Mouse (Mus musculus) midbrain, embryonic 16.5 days (tissue): ENCODE data around the gene Brpf1. TPM values are rescaled to one million over a fixed set of nuclear protein-coding genes. Genes with fewer than 3 reads are reported as not detected.
A peak's percentile ranks its signal among the peaks of the same experiment; 100 is the strongest.
"Not testable (repeated sequence)": the region's sequence is repeated elsewhere in the genome, so short reads cannot be mapped to it uniquely, and the experiment has no call there.

Source experiments
- ATAC-seq: fragments of 200-750 bp; cut with Nextera tagmentation; 2 replicates; pipeline ENCODE4 v1.8.0; 2017; ENCODE audit warnings: moderate TSS enrichment
- H3K27ac ChIP-seq: fragments of 300-500 bp; sonication (generic); 2 replicates; pipeline ENCODE4 v1.5.1; 2014; ENCODE audit warnings: mild to moderate bottlenecking, low read length, mixed read lengths
- H3K27me3 ChIP-seq: fragments of 300-500 bp; sonication (generic); 2 replicates; pipeline ENCODE4 v1.6.1; 2014; ENCODE audit warnings: low read depth, low read length, mixed read lengths; ENCODE audit not compliant: control insufficient read depth, insufficient read depth
- H3K36me3 ChIP-seq: fragments of 300-500 bp; sonication (generic); 2 replicates; pipeline ENCODE4 v1.6.1; 2014; ENCODE audit warnings: mild to moderate bottlenecking, low read length, moderate library complexity, mixed read lengths; ENCODE audit not compliant: control insufficient read depth, insufficient read depth
- H3K4me1 ChIP-seq: fragments of 300-500 bp; sonication (generic); 2 replicates; pipeline ENCODE4 v1.6.1; 2014; ENCODE audit warnings: mild to moderate bottlenecking, low read length, mixed read lengths; ENCODE audit not compliant: control insufficient read depth, insufficient read depth
- H3K4me2 ChIP-seq: fragments of 300-500 bp; sonication (generic); 2 replicates; pipeline ENCODE4 v1.6.1; 2014; ENCODE audit warnings: mild to moderate bottlenecking, low read length, mixed read lengths
- H3K4me3 ChIP-seq: fragments of 300-500 bp; sonication (generic); 2 replicates; pipeline ENCODE4 v1.5.1; 2014; ENCODE audit warnings: low read depth, mild to moderate bottlenecking, low read length, moderate library complexity, mixed read lengths
- H3K9ac ChIP-seq: fragments of 300-500 bp; sonication (generic); 2 replicates; pipeline ENCODE4 v1.6.1; 2014; ENCODE audit warnings: low read depth, low read length, mixed read lengths
- H3K9me3 ChIP-seq: fragments of 300-500 bp; sonication (generic); replicated peaks from 2 replicates; pipeline ENCODE4 v1.6.1; 2014; ENCODE audit warnings: mild to moderate bottlenecking, low read length, mixed read lengths; ENCODE audit not compliant: control insufficient read depth, poor library complexity, severe bottlenecking
- WGBS: fragments of 180-500 bp; shearing (Covaris S2); extraction: QIAGEN DNeasy Blood & Tissue Kit; methylation state at CpG from one replicate; pipeline ENCODE4 v1.1.7; 2014; 5-methylcytosine and 5-hydroxymethylcytosine counted together
- polyA plus RNA-seq: library from polyadenylated mRNA; unstranded; fragments of >200 nt; fragmentation: Nextera tagmentation; extraction: Ambion mirVana; gene quantifications from 2 replicates; pipeline ENCODE4 v1.2.1, GENCODE M21; 2015

Gene Brpf1
- polyA plus RNA-seq, 1 experiment from 2014 or later: 13.3 TPM

- Histone ChIP-seq H3K4me2 (no peak overlapping the region), H3K27me3 (no peaks in the 10 kb centered on the region), H3K27ac (no peak overlapping the region), H3K9me3 (no peaks in the 10 kb centered on the region), H3K4me1 (peaks cover 15% of the 10 kb centered on the region), H3K9ac (no peak overlapping the region), H3K4me3 (no peak overlapping the region), H3K36me3 (0 out of 2 replicates have a peak, but pooled peaks cover under 1% of the 10 kb centered on the region)
- 100% methylated on average over 1 of the region's 1 CpGs for WGBS
- ATAC-seq: no peak
Measured at GRCm38 (mm10) chr6:113329396-113329795, 22.5 kb downstream of the Brpf1 start.

GRCm38 (mm10) chr6:113330547-113330946 is 23.6 kb downstream of the Brpf1 start:
- Histone ChIP-seq H3K4me2 (no peak overlapping the region), H3K4me1 (peaks cover 13% of the 10 kb centered on the region), H3K4me3 (no peak overlapping the region), H3K9me3 (no peaks in the 10 kb centered on the region), H3K36me3 (no peaks in the 10 kb centered on the region), H3K9ac (no peak overlapping the region), H3K27me3 (no peaks in the 10 kb centered on the region), H3K27ac (no peak overlapping the region)
- ATAC-seq: no peak
- WGBS: 56% methylated on average over 2 of the region's 2 CpGs

- H3K4me3 ChIP-seq: no peak overlapping the region
- H3K9ac ChIP-seq: no peak overlapping the region
- no peak for ATAC-seq
- 93% methylated on average over 11 of the region's 11 CpGs for WGBS
- H3K27ac ChIP-seq: no peak overlapping the region
- H3K4me1 ChIP-seq: peaks cover 8% of the 10 kb centered on the region
- H3K36me3 ChIP-seq: 0 out of 2 replicates have a peak, but pooled peaks cover 9% of the 10 kb centered on the region
- H3K4me2 ChIP-seq: no peak overlapping the region
- H3K27me3 ChIP-seq: no peaks in the 10 kb centered on the region
- no peaks in the 10 kb centered on the region for H3K9me3 ChIP-seq
Measured at GRCm38 (mm10) chr6:113331721-113332120, 24.8 kb downstream of the Brpf1 start.

GRCm38 (mm10) chr6:113332734-113333133 is 25.8 kb downstream of the Brpf1 start:
- not testable (repeated sequence) for H3K36me3 ChIP-seq, H3K27ac ChIP-seq, H3K4me3 ChIP-seq, H3K9me3 ChIP-seq, H3K4me1 ChIP-seq, H3K9ac ChIP-seq, ATAC-seq, H3K4me2 ChIP-seq, H3K27me3 ChIP-seq
- 72% methylated on average over 6 of the region's 6 CpGs for WGBS

GRCm38 (mm10) chr6:113333137-113333950 is 26.4 kb downstream of the Brpf1 start:
- WGBS: 72% methylated on average over 14 of the region's 14 CpGs
- Histone ChIP-seq H3K9me3 (no peaks in the 10 kb centered on the region), H3K4me1 (no peaks in the 10 kb centered on the region), H3K4me3 (no peak overlapping the region), H3K27ac (peak overlapping the region; percentile 44), H3K9ac (no peak overlapping the region), H3K27me3 (no peaks in the 10 kb centered on the region), H3K4me2 (no peak overlapping the region), H3K36me3 (peaks cover 9% of the 10 kb centered on the region; the same call in 1 of the 2 replicates)
- peak; percentile 38 for ATAC-seq

- H3K27me3 ChIP-seq: no peaks in the 10 kb centered on the region
- no peak for ATAC-seq
- no peak overlapping the region for H3K9ac ChIP-seq
- no peaks in the 10 kb centered on the region for H3K9me3 ChIP-seq
- no peak overlapping the region for H3K4me3 ChIP-seq
- H3K27ac ChIP-seq: no peak overlapping the region
- 78% methylated on average over 6 of the region's 6 CpGs for WGBS
- H3K4me1 ChIP-seq: no peaks in the 10 kb centered on the region
- H3K36me3 ChIP-seq: peaks cover 9% of the 10 kb centered on the region; the same call in 1 of the 2 replicates
- H3K4me2 ChIP-seq: no peak overlapping the region
Measured at GRCm38 (mm10) chr6:113334216-113334615, 27.3 kb downstream of the Brpf1 start.

- H3K9ac ChIP-seq: no peak overlapping the region
- ATAC-seq: no peak
- no peaks in the 10 kb centered on the region for H3K9me3 ChIP-seq
- 76% methylated on average over 8 of the region's 8 CpGs for WGBS
- H3K36me3 ChIP-seq: peaks cover 9% of the 10 kb centered on the region
- H3K27ac ChIP-seq: no peak overlapping the region
- H3K4me3 ChIP-seq: no peak overlapping the region
- H3K4me2 ChIP-seq: no peak overlapping the region
- no peaks in the 10 kb centered on the region for H3K27me3 ChIP-seq
- peaks cover 6% of the 10 kb centered on the region; the same call in 1 of the 2 replicates for H3K4me1 ChIP-seq
Measured at GRCm38 (mm10) chr6:113336852-113337620, 30.1 kb downstream of the Brpf1 start.

GRCm38 (mm10) chr6:113341574-113341973 is 34.6 kb downstream of the Brpf1 start:
- WGBS: 90% methylated on average over 6 of the region's 6 CpGs
- no peaks in the 10 kb centered on the region; the same call in none of the 2 replicates for H3K36me3 ChIP-seq
- peak overlapping the region; percentile 17; the same call in 1 of the 2 replicates for H3K27ac ChIP-seq
- H3K9ac ChIP-seq: 0 out of 2 replicates have a peak overlapping the region, but pooled peaks have one; percentile 8
- H3K27me3 ChIP-seq: no peaks in the 10 kb centered on the region
- H3K4me3 ChIP-seq: peak overlapping the region; percentile 1; the same call in 1 of the 2 replicates
- ATAC-seq: no peak
- H3K9me3 ChIP-seq: no peaks in the 10 kb centered on the region
- H3K4me2 ChIP-seq: peak overlapping the region; percentile 78
- H3K4me1 ChIP-seq: peaks cover 18% of the 10 kb centered on the region
